Mouse (Mus musculus): Measurements from ENCODE around the gene Olfr1377. TPM values are rescaled to one million over a fixed set of nuclear protein-coding genes. Genes with fewer than 3 reads are reported as not detected.
A peak's percentile ranks its signal among the peaks of the same experiment; 100 is the strongest.
"Not testable (repeated sequence)": the region's sequence is repeated elsewhere in the genome, so short reads cannot be mapped to it uniquely, and the experiment has no call there.

Olfr1377 gene
- polyA plus RNA-seq (2012; rRNA removed) = not detected in 2 replicates

GRCm38 (mm10) chr11:50981667-50982066 is at the start of gene Olfr1377:
Gene Olfr1377, plus strand, starts transcription at chr11:50981967.
- no peak for DNase-seq (ENCODE audit: low read depth)

GRCm38 (mm10) chr11:50932040-50932439 is 49.7 kb upstream of the Olfr1377 start:
- no peak for DNase-seq (ENCODE audit: low read depth)

- peak; percentile 70 for DNase-seq (ENCODE audit: low read depth)
Observed at GRCm38 (mm10) chr11:50938435-50938834, 43.3 kb upstream of the Olfr1377 start.

- no peak for DNase-seq (ENCODE audit: low read depth)
Observed at GRCm38 (mm10) chr11:50939621-50940366, 42.0 kb upstream of the Olfr1377 start.

- DNase-seq (ENCODE audit: low read depth) = no peak
Observed at GRCm38 (mm10) chr11:50942386-50942785, 39.4 kb upstream of the Olfr1377 start.

GRCm38 (mm10) chr11:50943506-50943905 is 38.3 kb upstream of the Olfr1377 start, which contains the start of gene 4933414I15Rik:
Gene 4933414I15Rik, minus strand, starts transcription at chr11:50943765.
- DNase-seq (ENCODE audit: low read depth) = no peak

GRCm38 (mm10) chr11:50952290-50952689 is 29.5 kb upstream of the Olfr1377 start:
- DNase-seq (ENCODE audit: low read depth) = no peak

- DNase-seq (ENCODE audit: low read depth) = no peak
Observed at GRCm38 (mm10) chr11:50953665-50954064, 28.1 kb upstream of the Olfr1377 start, which contains the start of gene Prop1. Gene Prop1, minus strand, starts transcription at chr11:50953765.

- DNase-seq (ENCODE audit: low read depth) = no peak
Observed at GRCm38 (mm10) chr11:50964886-50965285, 16.9 kb upstream of the Olfr1377 start.

GRCm38 (mm10) chr11:50966230-50966629 is 15.5 kb upstream of the Olfr1377 start, which contains the start of gene Olfr1378:
Gene Olfr1378, plus strand, starts transcription at chr11:50966530.
- no peak for DNase-seq (ENCODE audit: low read depth)

GRCm38 (mm10) chr11:50977216-50977615 is 4.6 kb upstream of the Olfr1377 start:
- DNase-seq (ENCODE audit: low read depth) = no peak

- no peak for DNase-seq (ENCODE audit: low read depth)
Observed at GRCm38 (mm10) chr11:51003296-51003695, 21.5 kb downstream of the Olfr1377 start, which contains the start of gene Olfr51. Gene Olfr51, plus strand, starts transcription at chr11:51003596.

GRCm38 (mm10) chr11:51011821-51012220 is 30.1 kb downstream of the Olfr1377 start:
- no peak for DNase-seq (ENCODE audit: low read depth)

- DNase-seq (ENCODE audit: low read depth) = no peak
Observed at GRCm38 (mm10) chr11:51013936-51014335, 32.2 kb downstream of the Olfr1377 start, which contains the start of gene Olfr54. Gene Olfr54, plus strand, starts transcription at chr11:51014236.

- no peak for DNase-seq (ENCODE audit: low read depth)
Observed at GRCm38 (mm10) chr11:51016341-51016740, 34.6 kb downstream of the Olfr1377 start.

- not testable (repeated sequence) for DNase-seq (ENCODE audit: low read depth)
Observed at GRCm38 (mm10) chr11:51026811-51027210, 45.0 kb downstream of the Olfr1377 start.

- DNase-seq (ENCODE audit: low read depth) = not testable (repeated sequence)
Observed at GRCm38 (mm10) chr11:51029381-51029780, 47.6 kb downstream of the Olfr1377 start.

- DNase-seq (ENCODE audit: low read depth) = no peak
Observed at GRCm38 (mm10) chr11:51030225-51030624, 48.5 kb downstream of the Olfr1377 start.

- DNase-seq (ENCODE audit: low read depth) = no peak
Observed at GRCm38 (mm10) chr11:51032851-51033250, 51.1 kb downstream of the Olfr1377 start.

GRCm38 (mm10) chr11:51034141-51034540 is 52.4 kb downstream of the Olfr1377 start:
- DNase-seq (ENCODE audit: low read depth) = not testable (repeated sequence)

GRCm38 (mm10) chr11:51035951-51036350 is 54.2 kb downstream of the Olfr1377 start:
- no peak for DNase-seq (ENCODE audit: low read depth)

All from gonadal fat pad, adult 2 months (tissue).